Comparison of ENCODE assay signal across 16 mouse cellular contexts in the genomic region with DNA sequence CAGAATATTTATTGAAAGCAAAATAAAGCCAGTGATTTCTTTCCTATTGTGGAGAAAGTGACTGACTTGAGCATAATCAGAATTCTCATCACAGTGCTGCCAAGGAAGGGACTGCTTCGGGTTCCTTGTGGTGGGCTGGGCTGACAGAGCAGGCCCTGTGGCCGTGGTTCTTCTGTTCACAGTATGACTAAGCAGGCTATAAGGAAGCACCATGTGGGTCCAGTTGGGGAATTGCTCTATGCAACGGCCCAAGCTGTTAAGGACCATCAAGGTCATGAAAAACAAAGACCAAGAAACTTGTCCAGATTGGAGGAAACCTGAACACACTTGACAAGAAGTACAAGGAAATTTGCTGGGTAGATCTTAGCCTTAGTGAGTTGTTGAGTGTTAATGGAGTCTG. TPM values are rescaled to one million over a fixed set of nuclear protein-coding genes. Genes with fewer than 3 reads are reported as not detected.
DNase-seq lines count a peak whose midpoint lies in the region.
"Had no signal": no experiment of that assay in that cellular context is flagged by ENCODE, and none has a peak within 500 bp of the region (broad histone marks: within the 10 kb centered on the region; RNA-seq: fewer than 3 reads in every experiment).

No protein-coding gene starts in this region.

- DNase-seq in heart, adult 11 months = peak; percentile 83
- no peak for DNase-seq in heart, postnatal 4 days
- DNase-seq in 416B (ENCODE audit: low read depth) = peak; percentile 56
- DNase-seq in ES-CJ7 (ENCODE audit: low read depth, low spot score) = peak; percentile 39
- DNase-seq in ZHBTc4 (ENCODE audit: low read depth, low spot score) = peak; percentile 50
- no peak for DNase-seq in adrenal gland, postnatal 10 days
- no peak for DNase-seq in thymus, adult 18-20 months
- DNase-seq: adrenal gland, adult 2 months; adrenal gland, postnatal 14 days; adrenal gland, postnatal 36 days; cerebellum, adult 11-12 months; cerebellum, adult 2 months; cerebellum, adult 9-10 months; cerebellum, postnatal 10 days; cerebellum, postnatal 25 days; forebrain, postnatal 0 days had no signal

RNA-seq across cellular contexts. Expression of a gene that starts 16.0 kb away (rescaled TPM):
- total RNA-seq in heart, postnatal 4 days (2021) = 10 to 100 TPM; 13.9 to 16.7 TPM
- total RNA-seq in adrenal gland, postnatal 10 days (2021) = 10 to 100 TPM; 13.9 to 17.7 TPM

Comparison
In these comparisons a context has a peak if more than half of its experiments do, and no peak if none do; other contexts are left out.
1. DNase-seq: peak in heart, adult 11 months (single experiment), 416B (single experiment), ES-CJ7 (single experiment) and ZHBTc4 (single experiment); none in heart, postnatal 4 days (single experiment), adrenal gland, postnatal 10 days (single experiment) and thymus, adult 18-20 months (0 of 2).